Mouse (Mus musculus) intestine, postnatal 0 days (tissue): ENCODE measurements at regions not wholly inside any gene's neighbourhood (a gene's known extent, or its start where the extent isn't known, plus 50 kb on each side); places are given as distances from the start of the nearest gene placed in this dataset.
"Not testable (repeated sequence)": the region's sequence is repeated elsewhere in the genome, so short reads cannot be mapped to it uniquely, and the experiment has no call there.

ENCODE experiments used
- ATAC-seq: fragments of 200-750 bp; cut with Nextera tagmentation; 2 replicates; pipeline ENCODE4 v1.8.0; 2017; ENCODE audit warnings: mild to moderate bottlenecking, moderate TSS enrichment, moderate library complexity
- H3K27ac ChIP-seq: fragments of 300-500 bp; sonication (generic); 2 replicates; pipeline ENCODE4 v1.5.1; 2014; ENCODE audit warnings: mild to moderate bottlenecking, low read depth, low read length, moderate library complexity
- H3K27me3 ChIP-seq: fragments of 300-500 bp; sonication (generic); replicated peaks from 2 replicates; pipeline ENCODE4 v1.6.1; 2014; ENCODE audit warnings: low read length, mixed read lengths; ENCODE audit not compliant: control insufficient read depth, insufficient read depth
- H3K36me3 ChIP-seq: fragments of 300-500 bp; sonication (generic); 2 replicates; pipeline ENCODE4 v1.6.1; 2014; ENCODE audit warnings: mild to moderate bottlenecking, moderate library complexity; ENCODE audit not compliant: control insufficient read depth, insufficient read depth
- H3K4me1 ChIP-seq: fragments of 300-500 bp; sonication (generic); replicated peaks from 2 replicates; pipeline ENCODE4 v1.6.1; 2014; ENCODE audit warnings: antibody characterized with exemption, low read length, mixed read lengths; ENCODE audit not compliant: control insufficient read depth, insufficient read depth
- H3K4me2 ChIP-seq: fragments of 300-500 bp; sonication (generic); replicated peaks from 2 replicates; pipeline ENCODE4 v1.6.1; 2014; ENCODE audit warnings: low read depth, mild to moderate bottlenecking, moderate library complexity
- H3K4me3 ChIP-seq: fragments of 300-500 bp; sonication (generic); 2 replicates; pipeline ENCODE4 v1.5.1; 2014; ENCODE audit warnings: low read depth, low read length
- H3K9ac ChIP-seq: fragments of 300-500 bp; sonication (generic); 2 replicates; pipeline ENCODE4 v1.6.1; 2014; ENCODE audit warnings: mild to moderate bottlenecking, low read depth, low read length
- H3K9me3 ChIP-seq: fragments of 300-500 bp; sonication (generic); 2 replicates; pipeline ENCODE4 v1.6.1; 2016; ENCODE audit warnings: mixed run types; ENCODE audit not compliant: control insufficient read depth
- CTCF ChIP-seq: sonication (generic); IDR thresholded peaks from 2 replicates; pipeline ENCODE4 v1.5.1; 2016; ENCODE audit warnings: low read depth, mild to moderate bottlenecking, control low read depth, antibody characterized with exemption, moderate library complexity
- WGBS: fragments of 180-500 bp; shearing (Covaris S2); extraction: QIAGEN DNeasy Blood & Tissue Kit; methylation state at CpG from one replicate; pipeline ENCODE4 v1.1.7; 2014; 5-methylcytosine and 5-hydroxymethylcytosine counted together

GRCm38 (mm10) chr6:62889194-62889593 lies 366.5 kb upstream of the Grid2 start:
- H3K4me3 ChIP-seq, result no peak overlapping the region
- H3K4me1 ChIP-seq, result no peaks in the 10 kb centered on the region
- no peaks in the 10 kb centered on the region for H3K36me3 ChIP-seq
- TF ChIP-seq CTCF, result no peak
- H3K27me3 ChIP-seq, result no peaks in the 10 kb centered on the region
- H3K4me2 ChIP-seq, result no peak overlapping the region
- ATAC-seq, result peak; percentile 86
- H3K9ac ChIP-seq, result no peak overlapping the region
- 15% methylated on average over 1 of the region's 1 CpGs for WGBS
- no peak overlapping the region for H3K27ac ChIP-seq
- H3K9me3 ChIP-seq, result no peaks in the 10 kb centered on the region

- ATAC-seq, result no peak
- Histone ChIP-seq H3K9ac (no peak overlapping the region), H3K4me1 (no peaks in the 10 kb centered on the region), H3K36me3 (no peaks in the 10 kb centered on the region), H3K4me2 (no peak overlapping the region), H3K9me3 (no peaks in the 10 kb centered on the region), H3K27me3 (no peaks in the 10 kb centered on the region), H3K4me3 (no peak overlapping the region), H3K27ac (no peak overlapping the region)
- TF ChIP-seq CTCF, result no peak
- 96% methylated on average over 2 of the region's 2 CpGs for WGBS
Measured at GRCm38 (mm10) chr6:62912758-62913157, 342.9 kb upstream of the Grid2 start.

DNA sequence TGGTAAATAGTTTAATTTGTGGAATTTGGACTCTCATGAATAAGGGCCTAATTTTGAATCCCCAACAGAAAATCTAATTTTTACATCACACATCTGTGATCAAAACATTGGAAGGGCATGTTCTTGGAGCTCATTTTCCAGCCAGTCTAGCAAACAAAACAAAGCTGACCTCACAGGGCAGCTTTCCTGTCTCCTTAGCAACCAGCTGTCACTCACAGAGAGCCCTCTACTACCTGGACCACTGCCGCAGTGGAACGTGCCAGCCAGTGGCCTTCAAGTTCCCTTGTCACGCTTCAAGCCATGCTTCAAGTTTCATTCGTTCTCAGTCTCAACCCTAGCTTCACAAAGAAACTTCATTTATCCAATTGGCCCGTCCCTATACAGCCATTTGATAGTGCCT lies 338.6 kb upstream of the Grid2 start:
- 68% methylated on average over 2 of the region's 5 CpGs for WGBS
- H3K36me3 ChIP-seq, H3K9ac ChIP-seq, H3K4me3 ChIP-seq, H3K27ac ChIP-seq, H3K4me2 ChIP-seq, H3K4me1 ChIP-seq, ATAC-seq, H3K27me3 ChIP-seq, H3K9me3 ChIP-seq: not testable (repeated sequence)

DNA sequence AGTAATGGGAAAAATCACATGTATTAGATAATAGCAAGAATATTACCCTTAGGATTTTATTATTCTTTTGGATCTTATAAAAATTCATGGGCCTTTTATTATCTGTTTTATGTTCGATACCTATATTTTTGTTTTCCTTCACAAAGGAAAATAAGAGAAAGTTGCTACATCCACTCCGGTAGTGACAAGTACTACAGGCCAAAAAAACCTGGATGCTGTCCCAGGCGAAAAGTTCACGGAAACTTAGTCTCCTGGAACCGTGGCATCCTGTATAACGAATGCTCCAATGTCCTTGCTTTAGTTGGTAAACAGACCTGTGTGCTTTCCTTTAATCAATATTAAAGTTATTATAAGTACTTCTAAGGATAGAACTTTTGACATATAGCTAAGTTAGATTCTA lies 337.7 kb upstream of the Grid2 start:
- Histone ChIP-seq H3K27me3 (no peaks in the 10 kb centered on the region), H3K9me3 (no peaks in the 10 kb centered on the region), H3K4me2 (no peak overlapping the region), H3K27ac (no peak overlapping the region), H3K4me3 (no peak overlapping the region), H3K4me1 (no peaks in the 10 kb centered on the region), H3K36me3 (no peaks in the 10 kb centered on the region), H3K9ac (no peak overlapping the region)
- no peak for ATAC-seq
- TF ChIP-seq CTCF, result no peak
- WGBS, result 92% methylated on average over 6 of the region's 6 CpGs

DNA sequence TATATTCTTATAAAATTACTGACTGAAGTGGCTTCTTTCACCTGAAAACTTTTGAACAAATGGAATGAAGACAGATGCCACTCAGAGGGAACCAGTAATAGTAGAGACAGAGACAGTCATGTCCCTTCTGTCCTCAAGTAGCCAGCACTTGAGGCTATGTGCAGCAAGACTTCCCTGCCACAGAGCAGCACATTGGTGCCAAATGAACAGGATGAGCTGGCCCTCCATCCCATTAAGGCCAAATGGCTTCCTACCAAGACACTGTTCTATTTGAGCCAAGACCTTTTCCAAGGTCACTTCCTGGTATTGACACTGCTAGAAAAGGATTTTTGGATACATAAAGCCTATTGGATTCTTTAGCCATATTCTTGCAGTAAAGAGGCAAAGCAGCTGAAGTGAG lies 336.6 kb upstream of the Grid2 start:
- Histone ChIP-seq H3K27ac (no peak overlapping the region), H3K9me3 (no peaks in the 10 kb centered on the region)
- ATAC-seq, result no peak

More for the DNA sequence above, 336.6 kb upstream of the Grid2 start:
- Histone ChIP-seq H3K9ac (no peak overlapping the region), H3K4me2 (no peak overlapping the region), H3K27me3 (no peaks in the 10 kb centered on the region), H3K4me3 (no peak overlapping the region), H3K4me1 (no peaks in the 10 kb centered on the region), H3K36me3 (no peaks in the 10 kb centered on the region)
- TF ChIP-seq CTCF, result no peak
